16 mouse cellular contexts compared by ENCODE assay signal in the genomic region with DNA sequence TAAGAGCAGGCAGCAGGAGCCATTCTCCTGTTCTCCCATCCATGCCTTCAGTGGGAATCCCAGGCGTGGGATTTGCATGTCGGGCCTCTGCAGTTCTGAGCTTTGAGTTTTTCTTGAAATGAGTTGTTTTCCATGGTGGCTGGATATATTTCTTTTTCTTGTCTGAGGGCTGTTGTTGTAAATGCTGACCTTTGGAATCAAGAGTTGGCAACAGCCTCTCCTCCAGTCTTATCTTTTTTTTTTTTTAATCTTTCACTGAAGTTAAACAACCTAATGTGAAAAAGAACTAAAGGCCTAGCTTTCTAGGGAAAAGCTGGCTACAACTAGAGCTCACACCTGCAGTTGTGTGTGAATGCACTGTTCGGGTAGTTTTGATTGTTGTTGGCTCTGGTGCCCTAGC.
"Had no signal": no experiment of that assay in that cellular context is flagged by ENCODE, and none has a peak within 500 bp of the region (broad histone marks: within the 10 kb centered on the region; RNA-seq: fewer than 3 reads in every experiment).

No protein-coding gene starts in this region.

- H3K9ac ChIP-seq: limb, embryonic 12.5 days; limb, embryonic 15.5 days; liver, embryonic 13.5 days had no signal

- H3K4me3 ChIP-seq: left cerebral cortex, adult 2 months; limb, embryonic 12.5 days; limb, embryonic 15.5 days; liver, embryonic 13.5 days had no signal

- H3K4me1 ChIP-seq: limb, embryonic 15.5 days; liver, embryonic 13.5 days had no signal

- H3K27ac ChIP-seq: hindbrain, postnatal 0 days; left cerebral cortex, adult 2 months; limb, embryonic 12.5 days; limb, embryonic 15.5 days; liver, embryonic 13.5 days had no signal

- H3K9me3 ChIP-seq: limb, embryonic 12.5 days; limb, embryonic 15.5 days; liver, embryonic 13.5 days had no signal

- H3K36me3 ChIP-seq: liver, embryonic 13.5 days had no signal

- ATAC-seq: hindbrain, postnatal 0 days; inflammation-experienced regulatory T-cells, adult 6 months had no signal

- H3K4me2 ChIP-seq: limb, embryonic 12.5 days; limb, embryonic 15.5 days; liver, embryonic 13.5 days; midbrain, embryonic 11.5 days had no signal

- H3K27me3 ChIP-seq: limb, embryonic 12.5 days; limb, embryonic 15.5 days; liver, embryonic 13.5 days had no signal

- DNase-seq: kidney, adult 18-20 months; kidney, postnatal 25 days; layer of hippocampus, postnatal 36 days; left cerebral cortex, postnatal 4 days; liver, embryonic 13.5 days; lung, adult 2 months; lung, postnatal 14 days; lung, postnatal 4 days; midbrain, embryonic 14.5 days; thymus, postnatal 25 days had no signal
